Mouse (Mus musculus): ENCODE data around the gene Sult5a1.
"Not testable (repeated sequence)": the region's sequence is repeated elsewhere in the genome, so short reads cannot be mapped to it uniquely, and the experiment has no call there.

The Sult5a1 gene

DNA sequence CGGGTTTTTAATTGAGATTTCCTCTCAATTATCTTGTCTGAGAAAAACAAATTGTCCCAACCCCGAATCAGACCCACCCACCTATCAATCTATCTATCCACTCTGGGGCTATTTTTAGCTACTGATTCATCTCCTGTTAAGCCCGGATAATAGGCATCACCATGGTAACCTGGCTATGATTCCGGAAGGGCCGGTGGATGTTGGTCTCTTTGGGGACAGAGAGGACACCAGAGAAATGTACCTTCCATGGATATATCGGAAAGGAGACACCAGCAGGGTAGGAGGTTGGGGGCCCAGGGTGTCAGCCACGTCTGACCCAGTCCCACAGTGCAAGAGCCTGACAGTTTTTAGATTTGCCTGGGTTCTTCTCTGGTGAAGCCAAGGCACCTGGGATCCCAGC lies 22.7 kb downstream of the Sult5a1 start:
- DNase-seq (ENCODE audit: low spot score in 2 of 2) = no peak

DNA sequence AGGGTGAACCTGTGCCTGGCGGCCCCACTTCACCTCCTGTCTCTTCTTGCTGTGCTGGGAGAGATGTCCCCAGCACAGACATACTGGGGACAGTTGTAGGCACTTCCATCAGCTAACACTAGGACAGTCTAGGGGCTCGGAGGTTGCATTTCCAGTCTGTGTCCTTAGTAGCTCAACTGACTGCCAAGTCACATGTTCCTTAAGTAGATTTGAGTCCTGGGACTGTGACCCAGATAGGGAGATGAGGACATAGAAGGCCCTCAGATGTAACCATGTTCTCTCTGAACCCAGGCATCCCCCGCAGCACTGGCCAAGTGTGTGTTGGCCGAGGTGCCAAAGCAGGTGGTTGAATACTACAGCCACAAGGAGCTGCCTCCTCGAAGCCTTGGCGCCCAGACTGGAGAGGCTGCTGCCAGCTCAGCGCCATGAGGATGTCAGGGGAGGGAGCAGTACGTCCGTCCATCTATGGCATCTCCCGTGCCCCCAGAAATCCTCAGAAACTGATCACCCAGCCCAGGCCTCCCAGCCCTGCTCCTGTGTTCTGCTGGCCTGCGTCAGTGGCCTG lies 23.9 kb downstream of the Sult5a1 start:
- no peak for DNase-seq (ENCODE audit: low spot score in 2 of 2)

GRCm38 (mm10) chr8:123132953-123133352 lies 25.2 kb downstream of the Sult5a1 start:
- DNase-seq (ENCODE audit: low spot score in 2 of 2) = no peak

- no peak for DNase-seq (ENCODE audit: low spot score in 2 of 2)
Measured at GRCm38 (mm10) chr8:123131041-123131440, 27.1 kb downstream of the Sult5a1 start.

GRCm38 (mm10) chr8:123126193-123126816 lies 31.8 kb downstream of the Sult5a1 start:
- DNase-seq (ENCODE audit: low spot score in 2 of 2) = no peak

GRCm38 (mm10) chr8:123122670-123123069 lies 35.4 kb downstream of the Sult5a1 start:
- no peak for DNase-seq (ENCODE audit: low spot score in 2 of 2)

- DNase-seq (ENCODE audit: low spot score in 2 of 2) = no peak
Measured at GRCm38 (mm10) chr8:123122059-123122458, 36.1 kb downstream of the Sult5a1 start.

GRCm38 (mm10) chr8:123117744-123118143 lies 40.4 kb downstream of the Sult5a1 start:
- no peak for DNase-seq (ENCODE audit: low spot score in 2 of 2)

- no peak for DNase-seq (ENCODE audit: low spot score in 2 of 2)
Measured at GRCm38 (mm10) chr8:123117127-123117731, 40.9 kb downstream of the Sult5a1 start, which contains the start of gene Cpne7. Cpne7 (plus strand) TSS chr8:123117374.

DNA sequence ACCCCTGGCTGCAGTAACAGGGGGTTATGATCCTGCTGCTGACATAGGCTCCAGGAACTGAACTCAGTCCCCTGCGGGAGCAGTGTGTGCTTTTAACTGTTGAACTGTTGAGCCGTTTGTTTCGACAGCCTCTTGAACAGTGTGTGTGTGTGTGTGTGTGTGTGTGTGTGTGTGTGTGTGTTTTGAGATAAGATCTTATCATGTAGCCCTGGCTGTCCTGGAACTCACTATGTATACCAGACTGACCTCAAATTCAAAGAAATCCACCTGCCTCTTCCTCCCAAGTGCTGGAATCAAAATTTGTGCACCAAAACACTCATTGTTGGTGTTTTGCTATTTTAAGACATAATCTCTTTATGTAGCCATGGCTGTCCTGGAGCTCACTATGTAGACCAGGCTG lies 43.5 kb downstream of the Sult5a1 start:
- no peak for DNase-seq (ENCODE audit: low spot score in 2 of 2)

- DNase-seq (ENCODE audit: low spot score in 2 of 2) = no peak
Measured at GRCm38 (mm10) chr8:123113908-123114469, 44.1 kb downstream of the Sult5a1 start.

- no peak for DNase-seq (ENCODE audit: low spot score in 2 of 2)
Measured at GRCm38 (mm10) chr8:123112892-123113291, 45.2 kb downstream of the Sult5a1 start.

- DNase-seq (ENCODE audit: low spot score in 2 of 2) = peak in 1 of 2 experiments; percentile 58
Measured at GRCm38 (mm10) chr8:123110649-123111048, 47.5 kb downstream of the Sult5a1 start.

GRCm38 (mm10) chr8:123108953-123109352 lies 49.2 kb downstream of the Sult5a1 start:
- no peak for DNase-seq (ENCODE audit: low spot score in 2 of 2)

- no peak for DNase-seq (ENCODE audit: low spot score in 2 of 2)
Measured at GRCm38 (mm10) chr8:123108010-123108409, 50.1 kb downstream of the Sult5a1 start.

- peak in 1 of 2 experiments; percentile 33 for DNase-seq (ENCODE audit: low spot score in 2 of 2)
Measured at GRCm38 (mm10) chr8:123106531-123106930, 51.6 kb downstream of the Sult5a1 start.

DNA sequence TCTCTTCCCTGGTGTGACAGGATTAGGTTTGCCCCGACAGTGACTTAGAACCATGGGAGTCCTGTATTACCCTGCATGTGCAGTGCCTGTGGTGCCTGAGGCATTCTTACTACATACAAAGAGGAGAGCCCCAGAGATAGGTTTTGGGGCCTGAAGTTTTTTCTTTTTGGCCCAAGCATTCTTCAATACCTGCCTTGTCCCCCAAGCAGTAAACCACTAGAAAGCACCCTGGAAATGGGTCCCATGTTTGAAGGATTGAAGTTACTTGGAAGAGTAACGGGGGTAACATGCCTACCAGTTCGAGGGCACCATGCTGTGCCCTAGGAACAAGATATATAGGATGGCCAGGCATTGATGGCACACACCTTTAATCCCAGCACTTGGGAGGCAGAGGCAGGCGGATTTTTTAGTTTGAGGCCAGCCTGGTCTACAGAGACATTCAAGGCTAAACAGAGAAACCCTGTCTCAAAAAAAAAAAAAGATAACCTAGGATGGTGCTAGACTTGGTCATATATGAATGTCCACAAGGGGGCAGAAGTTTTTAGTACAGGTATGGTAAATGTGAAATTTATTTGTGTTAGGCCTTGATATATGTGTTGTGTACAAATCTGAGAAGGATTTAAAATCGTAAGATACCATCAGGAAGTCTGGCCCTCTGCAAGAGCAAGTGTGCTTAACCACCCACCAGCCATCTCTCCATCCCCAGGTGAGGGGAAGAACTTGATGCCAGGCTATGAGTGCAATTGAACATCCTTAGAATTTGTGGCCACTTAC lies 52.4 kb downstream of the Sult5a1 start:
- peak in 1 of 2 experiments; percentile 55 for DNase-seq (ENCODE audit: low spot score in 2 of 2)

- DNase-seq (ENCODE audit: low spot score in 2 of 2) = no peak
Measured at GRCm38 (mm10) chr8:123104046-123104767, 53.9 kb downstream of the Sult5a1 start.

DNA sequence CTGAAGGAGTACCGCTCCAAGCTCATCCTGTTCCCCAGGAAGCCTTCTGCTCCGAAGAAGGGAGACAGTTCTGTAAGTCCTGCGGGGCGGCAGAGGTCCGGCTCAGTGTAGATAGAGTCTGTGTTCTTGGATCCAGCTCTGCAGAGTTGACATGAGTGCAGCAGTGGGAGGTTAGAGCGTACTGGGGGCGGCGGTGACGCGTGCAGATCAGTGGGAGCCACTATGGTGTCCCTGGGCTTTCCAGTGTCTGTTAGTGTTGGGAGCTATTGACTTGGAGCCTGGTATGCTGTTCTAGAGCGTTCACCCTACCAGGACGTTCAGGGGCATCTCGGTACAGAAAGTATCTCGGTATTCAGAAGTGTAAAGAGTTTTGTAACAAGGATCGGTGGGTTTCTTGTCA lies 54.8 kb downstream of the Sult5a1 start:
- no peak for DNase-seq (ENCODE audit: low spot score in 2 of 2)

GRCm38 (mm10) chr8:123102855-123103254 lies 55.3 kb downstream of the Sult5a1 start:
- not testable (repeated sequence) for DNase-seq (ENCODE audit: low spot score in 2 of 2)

All from thymus, postnatal 10 days (tissue).